Mouse (Mus musculus) cerebellum, adult 2 months (tissue): ENCODE measurements around the gene Slc35e2.

ENCODE experiments used
- CTCF ChIP-seq: fragments of 200-500 bp; IDR thresholded peaks from 2 replicates; pipeline ENCODE4 v1.5.1; 2011; ENCODE audit warnings: low read depth, mild to moderate bottlenecking, control low read depth, low read length, moderate library complexity, borderline replicate concordance; ENCODE audit not compliant: insufficient read depth
- POLR2A ChIP-seq: fragments of 200-500 bp; IDR thresholded peaks from 2 replicates; pipeline ENCODE4 v1.6.1; 2011; ENCODE audit warnings: low read length, control low read depth, borderline replicate concordance; ENCODE audit not compliant: insufficient read depth

- no peak for TF ChIP-seq CTCF
- no peak for TF ChIP-seq POLR2A
Observed at GRCm38 (mm10) chr4:155555464-155555863, 45.8 kb upstream of the Slc35e2 start.
